Mouse (Mus musculus): ENCODE measurements around the gene Smad5. TPM values are rescaled to one million over a fixed set of nuclear protein-coding genes. Genes with fewer than 3 reads are reported as not detected.

Gene Smad5
- total RNA-seq, 2 experiments from 2014 or later: 22.6 to 72.0 TPM

Other genes with a start within 250 kb of the Smad5 start
- not detected in 2 replicates for gene Il9, start 220.8 kb upstream of the Smad5 start, total RNA-seq (2015)
- not detected in 2 replicates for gene Il9, start 220.8 kb upstream of the Smad5 start, total RNA-seq (2017)
- 0.67 and 0.95 TPM in 2 replicates for gene Fbxl21, start 180.5 kb upstream of the Smad5 start, total RNA-seq (2015)
- not detected in 2 replicates for gene Fbxl21, start 180.5 kb upstream of the Smad5 start, total RNA-seq (2017)
- not detected in 2 replicates for gene Lect2, start 154.5 kb upstream of the Smad5 start, total RNA-seq (2015)
- gene Lect2, start 154.5 kb upstream of the Smad5 start, total RNA-seq (2017): not detected in 2 replicates
- gene Tgfbi, start 93.5 kb upstream of the Smad5 start, total RNA-seq (2015): 8.4 and 10.1 TPM in 2 replicates
- 15.4 and 15.7 TPM in 2 replicates for gene Tgfbi, start 93.5 kb upstream of the Smad5 start, total RNA-seq (2017)
- not detected in 2 replicates for gene Gm45623, start 50.8 kb downstream of the Smad5 start, total RNA-seq (2015)
- gene Gm45623, start 50.8 kb downstream of the Smad5 start, total RNA-seq (2017): not detected in 2 replicates
- not detected in 2 replicates for gene Trpc7, start 193.0 kb downstream of the Smad5 start, total RNA-seq (2015)
- gene Trpc7, start 193.0 kb downstream of the Smad5 start, total RNA-seq (2017): not detected in 2 replicates